Mouse (Mus musculus) liver, embryonic 14.5 days (tissue): ENCODE measurements at regions not wholly inside any gene's neighbourhood (a gene's known extent, or its start where the extent isn't known, plus 50 kb on each side); places are given as distances from the start of the nearest gene placed in this dataset.

Experiments used
- ATAC-seq: fragments of 200-750 bp; cut with Nextera tagmentation; 2 replicates; pipeline ENCODE4 v1.8.0; 2017; ENCODE audit warnings: moderate number of reproducible peaks, mild to moderate bottlenecking, moderate library complexity; ENCODE audit not compliant: insufficient read depth
- DNase-seq, 3 experiments: peaks; one replicate each; pipeline ENCODE4 v3.0.0-alpha.2; 2012 to 2013; ENCODE audit warnings: low read depth in 3 of 3, low spot score in 3 of 3
- H3K27ac ChIP-seq: fragments of 300-500 bp; sonication (generic); 2 replicates; pipeline ENCODE4 v1.5.1; 2014; ENCODE audit warnings: moderate library complexity, mild to moderate bottlenecking, control low read depth, inconsistent platforms
- H3K27me3 ChIP-seq: fragments of 300-500 bp; sonication (generic); 2 replicates; pipeline ENCODE4 v1.6.1; 2014; ENCODE audit warnings: mild to moderate bottlenecking, low read length, moderate library complexity; ENCODE audit not compliant: control insufficient read depth, insufficient read depth
- H3K36me3 ChIP-seq: fragments of 300-500 bp; sonication (generic); replicated peaks from 2 replicates; pipeline ENCODE4 v1.6.1; 2014; ENCODE audit warnings: low read depth; ENCODE audit not compliant: control insufficient read depth, insufficient read depth
- H3K4me1 ChIP-seq, 2 experiments: fragments of 200-500 bp in 1 of 2; fragments of 300-500 bp in 1 of 2; sonication (generic) in 1 of 2; replicated peaks; 2 replicates each; pipeline ENCODE4 v1.6.1; 2012 to 2014; ENCODE audit warnings: antibody characterized with exemption in 1 of 2, inconsistent platforms in 1 of 2, low read length in 1 of 2; ENCODE audit not compliant: control insufficient read depth in 2 of 2, insufficient read depth in 2 of 2
- H3K4me2 ChIP-seq: fragments of 300-500 bp; sonication (generic); 2 replicates; pipeline ENCODE4 v1.6.1; 2014; ENCODE audit warnings: low read depth, mild to moderate bottlenecking, control low read depth, moderate library complexity
- H3K4me3 ChIP-seq, 2 experiments: fragments of 200-500 bp in 1 of 2; fragments of 300-500 bp in 1 of 2; sonication (generic) in 1 of 2; 2 replicates each; pipeline ENCODE4 v1.5.1; 2012 to 2014; ENCODE audit warnings: low read depth in 2 of 2, low read length in 2 of 2, mild to moderate bottlenecking in 2 of 2, control low read depth in 1 of 2, inconsistent platforms in 1 of 2, moderate library complexity in 1 of 2; ENCODE audit not compliant: insufficient read depth in 1 of 2
- H3K9ac ChIP-seq: fragments of 300-500 bp; sonication (generic); replicated peaks from 2 replicates; pipeline ENCODE4 v1.6.1; 2014; ENCODE audit warnings: mild to moderate bottlenecking, control low read depth, moderate library complexity
- H3K9me3 ChIP-seq: fragments of 300-500 bp; sonication (generic); 2 replicates; pipeline ENCODE4 v1.6.1; 2016; ENCODE audit warnings: low read length, mixed read lengths; ENCODE audit not compliant: control insufficient read depth
- CTCF ChIP-seq: IDR thresholded peaks from 2 replicates; pipeline ENCODE4 v1.5.1; 2016; ENCODE audit warnings: antibody characterized with exemption, low read depth, control low read depth
- EP300 ChIP-seq: IDR thresholded peaks from 2 replicates; pipeline ENCODE4 v1.6.1; 2016; ENCODE audit warnings: antibody characterized with exemption, low read depth
- WGBS: fragments of 180-500 bp; shearing (Covaris S2); extraction: QIAGEN DNeasy Blood & Tissue Kit; methylation state at CpG from one replicate; pipeline ENCODE4 v1.1.7; 2014; ENCODE audit not compliant: insufficient replicate concordance; 5-methylcytosine and 5-hydroxymethylcytosine counted together

- no peak for TF ChIP-seq EP300
- no peak for TF ChIP-seq CTCF
- Histone ChIP-seq H3K4me2 (no peak overlapping the region), H3K4me3 (no peak overlapping the region), H3K4me1 (no peaks in the 10 kb centered on the region), H3K36me3 (no peaks in the 10 kb centered on the region), H3K9me3 (no peaks in the 10 kb centered on the region), H3K27me3 (no peaks in the 10 kb centered on the region), H3K9ac (no peak overlapping the region), H3K27ac (no peak overlapping the region)
- ATAC-seq (no peak), DNase-seq (no peak)
- WGBS, result 58% methylated on average over 2 of the region's 2 CpGs
These were observed 444.2 kb downstream of the Basp1 start for GRCm38 (mm10) chr15:24969391-24969812.

- Histone ChIP-seq H3K9me3 (no peaks in the 10 kb centered on the region), H3K4me3 (no peak overlapping the region), H3K27me3 (no peaks in the 10 kb centered on the region), H3K27ac (no peak overlapping the region), H3K9ac (no peak overlapping the region), H3K4me2 (no peak overlapping the region), H3K36me3 (no peaks in the 10 kb centered on the region), H3K4me1 (no peaks in the 10 kb centered on the region)
- 63% methylated on average over 7 of the region's 7 CpGs for WGBS
- ATAC-seq (no peak), DNase-seq (no peak)
- TF ChIP-seq CTCF (no peak), EP300 (no peak)
These were observed 444.8 kb downstream of the Basp1 start for GRCm38 (mm10) chr15:24968636-24969317.

GRCm38 (mm10) chr15:24929742-24930141 is 483.8 kb downstream of the Basp1 start:
- H3K9ac ChIP-seq, result no peak overlapping the region
- DNase-seq (no peak), ATAC-seq (no peak)
- no peaks in the 10 kb centered on the region for H3K27me3 ChIP-seq
- H3K4me2 ChIP-seq, result no peak overlapping the region
- H3K4me1 ChIP-seq, result no peaks in the 10 kb centered on the region
- H3K4me3 ChIP-seq, result no peak overlapping the region
- TF ChIP-seq EP300, result no peak
- no peak for TF ChIP-seq CTCF
- no peak overlapping the region for H3K27ac ChIP-seq
- H3K36me3 ChIP-seq, result no peaks in the 10 kb centered on the region
- WGBS, result 52% methylated on average over 2 of the region's 2 CpGs
- no peaks in the 10 kb centered on the region for H3K9me3 ChIP-seq

GRCm38 (mm10) chr15:24911866-24912265 is 501.7 kb downstream of the Basp1 start:
- Histone ChIP-seq H3K4me3 (no peak overlapping the region), H3K36me3 (no peaks in the 10 kb centered on the region), H3K9me3 (no peaks in the 10 kb centered on the region), H3K27ac (no peak overlapping the region), H3K27me3 (no peaks in the 10 kb centered on the region), H3K4me1 (no peaks in the 10 kb centered on the region), H3K4me2 (no peak overlapping the region), H3K9ac (no peak overlapping the region)
- 77% methylated on average over 1 of the region's 1 CpGs for WGBS
- no peak for ATAC-seq
- TF ChIP-seq CTCF, result no peak
- TF ChIP-seq EP300, result no peak
- DNase-seq, result no peak

GRCm38 (mm10) chr15:24911466-24911865 is 502.1 kb downstream of the Basp1 start:
- no peak overlapping the region for H3K27ac ChIP-seq
- ATAC-seq (no peak), DNase-seq (no peak)
- H3K27me3 ChIP-seq, result no peaks in the 10 kb centered on the region
- no peak overlapping the region for H3K4me2 ChIP-seq
- no peaks in the 10 kb centered on the region for H3K4me1 ChIP-seq
- no peak overlapping the region for H3K9ac ChIP-seq
- TF ChIP-seq CTCF (no peak), EP300 (no peak)
- no peaks in the 10 kb centered on the region for H3K36me3 ChIP-seq
- no peak overlapping the region for H3K4me3 ChIP-seq
- 59% methylated on average over 1 of the region's 1 CpGs for WGBS
- H3K9me3 ChIP-seq, result no peaks in the 10 kb centered on the region
